Mouse (Mus musculus) liver, postnatal 0 days (tissue): ENCODE results near the gene Otor. TPM values are rescaled to one million over a fixed set of nuclear protein-coding genes. Genes with fewer than 3 reads are reported as not detected.

Source experiments
- ATAC-seq: fragments of 200-750 bp; cut with Nextera tagmentation; 2 replicates; pipeline ENCODE4 v1.8.0; 2017; ENCODE audit warnings: mild to moderate bottlenecking, moderate library complexity
- DNase-seq: peaks from one replicate; pipeline ENCODE4 v3.0.0-alpha.2; 2016
- H3K27ac ChIP-seq: fragments of 300-500 bp; sonication (generic); 2 replicates; pipeline ENCODE4 v1.5.1; 2014; ENCODE audit warnings: antibody characterized with exemption, moderate library complexity, mild to moderate bottlenecking, low read depth
- H3K27me3 ChIP-seq: fragments of 300-500 bp; sonication (generic); 2 replicates; pipeline ENCODE4 v1.6.1; 2014; ENCODE audit warnings: low read length, control low read depth, mixed read lengths; ENCODE audit not compliant: insufficient read depth
- H3K36me3 ChIP-seq: fragments of 300-500 bp; sonication (generic); replicated peaks from 2 replicates; pipeline ENCODE4 v1.6.1; 2014; ENCODE audit warnings: mild to moderate bottlenecking, control low read depth, low read length, moderate library complexity, mixed read lengths; ENCODE audit not compliant: insufficient read depth
- H3K4me1 ChIP-seq: fragments of 300-500 bp; sonication (generic); 2 replicates; pipeline ENCODE4 v1.6.1; 2014; ENCODE audit warnings: antibody characterized with exemption, mild to moderate bottlenecking, control low read depth; ENCODE audit not compliant: insufficient read depth
- H3K4me2 ChIP-seq: fragments of 300-500 bp; sonication (generic); 2 replicates; pipeline ENCODE4 v1.6.1; 2014; ENCODE audit warnings: low read depth, mild to moderate bottlenecking, low read length, moderate library complexity, mixed read lengths
- H3K4me3 ChIP-seq: fragments of 300-500 bp; sonication (generic); 2 replicates; pipeline ENCODE4 v1.5.1; 2014; ENCODE audit warnings: low read depth, low read length
- H3K9ac ChIP-seq: fragments of 300-500 bp; sonication (generic); replicated peaks from 2 replicates; pipeline ENCODE4 v1.6.1; 2014; ENCODE audit warnings: mild to moderate bottlenecking, moderate library complexity
- H3K9me3 ChIP-seq: fragments of 300-500 bp; sonication (generic); 2 replicates; pipeline ENCODE4 v1.6.1; 2016; ENCODE audit warnings: mild to moderate bottlenecking, control low read depth, low read length, mixed read lengths
- CTCF ChIP-seq: sonication (generic); IDR thresholded peaks from 2 replicates; pipeline ENCODE4 v1.5.1; 2016; ENCODE audit warnings: antibody characterized with exemption, low read depth
- EP300 ChIP-seq: IDR thresholded peaks from 2 replicates; pipeline ENCODE4 v1.6.1; 2016; ENCODE audit warnings: antibody characterized with exemption, low read depth, mild to moderate bottlenecking
- WGBS: fragments of 180-500 bp; shearing (Covaris S2); extraction: QIAGEN DNeasy Blood & Tissue Kit; methylation state at CpG from one replicate; pipeline ENCODE4 v1.1.7; 2014; ENCODE audit not compliant: insufficient replicate concordance; 5-methylcytosine and 5-hydroxymethylcytosine counted together
- polyA plus RNA-seq: library from polyadenylated mRNA; unstranded; fragments of >200 nt; fragmentation: Nextera tagmentation; extraction: Ambion mirVana; gene quantifications from 2 replicates; pipeline ENCODE4 v1.2.1, GENCODE M21; 2015

The Otor gene
- not detected in 2 replicates for polyA plus RNA-seq

DNA sequence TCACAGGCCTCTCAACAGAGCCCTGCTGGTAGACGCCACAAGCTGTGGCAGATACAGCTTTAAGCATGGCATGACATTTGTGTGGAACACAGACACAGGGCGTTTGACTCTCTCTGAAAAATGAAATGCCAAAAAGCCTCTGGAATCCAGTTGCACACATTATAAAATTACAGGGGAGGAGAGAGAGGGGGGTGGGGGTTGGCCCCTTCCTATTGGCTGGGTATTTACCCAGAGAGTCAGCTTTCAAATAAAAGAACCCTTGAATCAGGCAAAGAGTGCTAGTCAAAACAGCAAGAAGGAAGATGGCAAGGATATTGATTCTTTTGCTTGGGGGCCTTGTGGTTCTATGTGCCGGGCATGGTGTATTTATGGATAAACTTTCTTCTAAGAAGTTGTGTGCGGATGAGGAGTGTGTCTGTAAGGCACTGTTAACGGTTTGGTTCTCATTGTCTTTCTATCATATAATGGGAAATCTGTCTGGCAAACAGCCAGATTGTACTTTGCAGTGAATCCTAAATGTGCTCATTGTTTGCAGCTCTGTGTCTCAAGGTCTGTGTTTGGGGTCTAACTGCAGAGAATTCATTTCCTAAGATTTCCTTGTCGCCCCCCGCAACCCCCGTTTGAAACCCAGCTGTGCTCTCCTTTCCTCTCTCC, at the start of gene Otor:
TSS of gene Otor (plus strand) at position 276 of the 654 bp plus-strand sequence.
- Histone ChIP-seq H3K4me2 (no peak within 1 kb of the TSS), H3K9ac (no peak within 1 kb of the TSS), H3K4me1 (no peaks in the 10 kb centered on the region), H3K4me3 (no peak within 1 kb of the TSS), H3K36me3 (no peaks in the 10 kb centered on the region), H3K9me3 (no peaks in the 10 kb centered on the region), H3K27me3 (no peaks in the 10 kb centered on the region), H3K27ac (no peak within 1 kb of the TSS)
- ATAC-seq (no peak), DNase-seq (no peak)
- TF ChIP-seq CTCF (no peak), EP300 (no peak)
- 72% methylated on average over 8 of the region's 8 CpGs for WGBS

DNA sequence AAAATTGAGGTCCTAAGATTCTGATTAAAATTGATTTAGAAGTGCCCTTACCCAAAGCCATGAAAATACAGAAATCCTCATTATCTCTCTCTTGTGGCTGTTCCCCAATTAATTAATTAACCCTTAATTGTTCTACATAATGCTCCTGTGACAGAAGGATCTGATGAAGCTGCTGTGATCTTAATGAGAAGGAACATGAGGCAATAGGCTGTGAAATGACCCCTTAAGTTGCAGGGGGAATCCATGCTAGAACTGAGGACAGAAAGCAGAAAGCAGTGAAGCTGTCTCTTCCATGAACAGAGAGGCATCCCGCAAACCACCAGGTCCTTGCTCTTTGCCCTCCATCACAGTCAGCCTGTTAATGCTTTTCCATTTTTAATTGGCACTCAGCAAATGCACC, 47.0 kb upstream of the Otor start:
- TF ChIP-seq CTCF: no peak
- TF ChIP-seq EP300: no peak
- ATAC-seq: no peak
- 83% methylated on average over 1 of the region's 1 CpGs for WGBS
- Histone ChIP-seq H3K4me2 (no peak overlapping the region), H3K4me1 (no peaks in the 10 kb centered on the region), H3K4me3 (no peak overlapping the region), H3K27ac (no peak overlapping the region), H3K36me3 (no peaks in the 10 kb centered on the region), H3K9me3 (no peaks in the 10 kb centered on the region), H3K27me3 (no peaks in the 10 kb centered on the region), H3K9ac (no peak overlapping the region)
- DNase-seq: no peak

DNA sequence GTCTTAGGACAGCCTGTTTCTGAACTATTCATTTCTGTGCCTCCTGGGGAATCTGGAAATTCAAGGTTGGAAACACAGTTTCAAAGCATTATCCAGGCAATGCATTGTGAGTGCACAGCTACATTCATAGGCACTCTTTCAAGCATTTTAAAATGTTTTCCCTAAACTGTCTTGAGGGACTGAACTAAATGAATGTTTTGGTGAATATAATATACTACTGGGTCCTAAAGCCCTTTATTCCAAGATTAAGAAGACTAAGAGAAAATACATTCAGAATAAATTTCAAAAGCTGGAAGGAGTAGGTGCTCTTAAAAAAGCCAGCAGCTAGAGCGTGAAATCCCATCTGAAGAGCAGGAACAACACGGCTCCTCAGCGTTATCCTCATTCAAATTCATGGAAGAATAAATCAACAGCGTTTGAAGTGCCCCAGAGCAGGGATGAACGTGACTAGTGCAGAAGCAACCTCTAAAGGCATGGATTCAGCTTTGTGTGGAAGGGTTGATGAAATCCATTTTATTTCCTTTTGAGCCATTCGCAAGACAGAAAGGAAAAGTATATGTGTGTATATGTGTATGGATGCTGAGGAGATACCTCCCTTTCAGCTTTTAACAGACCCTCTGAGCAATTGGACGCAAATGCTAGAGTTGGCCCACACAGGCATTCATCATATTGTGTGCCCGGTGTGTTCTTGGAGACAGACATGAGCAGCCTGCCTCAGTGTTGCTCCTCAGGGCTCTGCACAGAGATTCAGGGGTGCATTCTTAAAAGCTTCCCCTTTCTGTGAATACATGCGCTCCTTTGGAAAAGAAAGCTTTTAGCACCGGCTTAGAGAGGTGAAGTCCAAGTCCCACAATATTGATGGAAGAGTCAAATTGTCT, 45.7 kb upstream of the Otor start:
- no peaks in the 10 kb centered on the region for H3K27me3 ChIP-seq
- no peak overlapping the region for H3K4me3 ChIP-seq
- ATAC-seq: no peak
- H3K9ac ChIP-seq: no peak overlapping the region
- no peaks in the 10 kb centered on the region for H3K36me3 ChIP-seq
- no peak for DNase-seq
- 71% methylated on average over 10 of the region's 10 CpGs for WGBS
- H3K9me3 ChIP-seq: no peaks in the 10 kb centered on the region
- TF ChIP-seq EP300 (no peak), CTCF (no peak)
- no peak overlapping the region for H3K27ac ChIP-seq
- H3K4me2 ChIP-seq: no peak overlapping the region
- no peaks in the 10 kb centered on the region for H3K4me1 ChIP-seq

DNA sequence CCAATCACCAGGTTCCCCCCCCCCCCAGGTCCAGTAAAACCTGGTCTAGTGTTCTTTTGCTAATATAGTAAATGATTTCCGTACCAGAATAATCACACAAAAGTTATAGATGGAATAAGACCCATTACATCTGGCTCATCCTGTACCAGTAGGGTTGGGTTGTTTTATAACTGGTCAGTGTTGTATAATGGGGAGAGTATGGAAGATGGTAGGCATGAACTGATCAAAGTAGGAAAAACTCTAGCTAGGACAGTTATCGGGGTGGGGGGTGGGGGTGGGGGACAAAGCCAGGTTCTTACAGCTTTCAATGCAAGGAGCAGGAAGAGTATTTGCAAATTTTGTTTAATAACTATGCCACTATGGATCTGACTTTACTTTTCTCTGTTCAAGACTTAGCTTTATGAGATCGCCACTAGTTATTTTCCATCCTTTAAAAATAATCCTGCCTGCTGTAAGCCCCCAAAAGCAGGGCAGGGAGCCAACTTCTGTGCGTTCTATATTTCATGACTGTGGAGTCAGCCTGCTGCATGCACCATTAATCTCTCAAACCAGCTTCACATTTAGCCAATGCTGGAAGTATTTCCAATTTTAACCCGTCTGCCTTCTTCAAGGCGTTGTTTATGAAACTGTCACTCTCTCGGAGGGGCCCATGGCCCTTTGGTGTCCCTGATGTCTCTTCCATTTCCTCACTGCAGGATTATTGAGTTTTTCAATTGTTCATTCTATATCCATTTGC, 43.8 kb upstream of the Otor start:
- Histone ChIP-seq H3K9me3 (no peaks in the 10 kb centered on the region), H3K27ac (no peak overlapping the region), H3K4me1 (no peaks in the 10 kb centered on the region), H3K4me3 (no peak overlapping the region), H3K27me3 (no peaks in the 10 kb centered on the region), H3K4me2 (no peak overlapping the region), H3K36me3 (no peaks in the 10 kb centered on the region), H3K9ac (no peak overlapping the region)
- WGBS: 73% methylated on average over 7 of the region's 7 CpGs
- no peak for DNase-seq
- no peak for ATAC-seq
- TF ChIP-seq CTCF (no peak), EP300 (no peak)

DNA sequence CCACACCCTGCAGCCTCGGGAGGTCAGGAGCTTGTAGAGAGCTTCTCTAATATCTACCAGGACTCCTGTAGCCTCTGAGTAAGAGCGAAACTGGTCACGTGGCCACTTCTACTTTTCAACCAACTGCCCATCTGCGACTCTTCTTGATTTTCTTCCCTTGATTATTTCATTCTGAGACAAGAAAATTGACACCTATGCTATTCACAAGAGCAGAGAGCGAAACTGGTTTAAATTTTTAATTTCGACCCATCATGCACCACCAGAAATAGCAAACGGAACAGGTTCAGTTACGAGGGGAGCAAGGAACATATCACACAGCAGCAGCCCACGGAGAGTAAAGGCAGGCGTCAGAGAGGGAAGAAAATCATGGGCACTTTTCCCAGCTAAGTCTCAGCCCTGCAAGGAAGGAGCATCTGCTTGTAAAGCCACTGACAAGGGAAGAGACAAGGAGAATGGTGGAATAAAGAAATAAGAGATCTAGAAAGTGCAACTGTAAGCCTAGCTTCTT, 43.1 kb upstream of the Otor start:
- Histone ChIP-seq H3K4me3 (no peak overlapping the region), H3K27ac (no peak overlapping the region), H3K4me2 (no peak overlapping the region), H3K4me1 (no peaks in the 10 kb centered on the region), H3K9ac (no peak overlapping the region), H3K36me3 (no peaks in the 10 kb centered on the region), H3K27me3 (no peaks in the 10 kb centered on the region), H3K9me3 (no peaks in the 10 kb centered on the region)
- ATAC-seq: no peak
- 69% methylated on average over 10 of the region's 10 CpGs for WGBS
- TF ChIP-seq EP300 (no peak), CTCF (no peak)
- peak; percentile 14 for DNase-seq

DNA sequence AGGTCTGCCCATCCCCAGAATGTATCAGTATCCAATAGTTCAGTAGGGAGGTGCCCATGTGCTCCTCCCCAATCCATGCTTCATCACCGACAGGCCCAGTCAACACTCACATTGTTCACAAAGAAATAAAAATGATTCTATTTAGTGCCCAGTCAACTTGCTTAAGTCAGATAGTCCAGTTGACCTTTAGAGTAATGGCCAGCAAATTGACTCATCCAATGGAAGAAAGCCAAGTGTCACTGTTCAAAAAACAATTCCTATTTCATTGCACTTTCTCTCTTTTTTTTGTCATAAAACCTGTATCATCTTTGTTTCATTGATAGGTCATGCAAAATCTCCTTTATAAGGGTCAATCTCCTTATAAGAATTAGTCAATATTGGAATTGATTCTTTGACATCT, 36.7 kb upstream of the Otor start:
- TF ChIP-seq EP300 (no peak), CTCF (no peak)
- Histone ChIP-seq H3K9me3 (no peaks in the 10 kb centered on the region), H3K4me2 (no peak overlapping the region), H3K27ac (no peak overlapping the region), H3K27me3 (no peaks in the 10 kb centered on the region), H3K36me3 (no peaks in the 10 kb centered on the region), H3K4me3 (no peak overlapping the region), H3K4me1 (no peaks in the 10 kb centered on the region), H3K9ac (no peak overlapping the region)
- 67% methylated on average over 1 of the region's 1 CpGs for WGBS
- ATAC-seq: no peak
- no peak for DNase-seq
